Mouse (Mus musculus) B cell, adult 2 months (primary cell): ENCODE measurements around the gene Zfp69.

Experiments used
- DNase-seq, 2 experiments: peaks; one replicate each; pipeline ENCODE4 v3.0.0; 2022

The Zfp69 gene

GRCm38 (mm10) chr4:120951428-120951973 lies at the start of gene Zfp69:
TSS of gene Zfp69 (minus strand) at chr4:120951699.
- DNase-seq = peak; percentile 90 to 91

GRCm38 (mm10) chr4:121001042-121001441 lies 49.5 kb upstream of the Zfp69 start:
- peak in 1 of 2 experiments; percentile 55 for DNase-seq

GRCm38 (mm10) chr4:120995911-120996310 lies 44.4 kb upstream of the Zfp69 start:
- no peak for DNase-seq

GRCm38 (mm10) chr4:120993025-120993424 lies 41.5 kb upstream of the Zfp69 start:
- DNase-seq = peak; percentile 33 to 46

- DNase-seq = no peak
Measured at GRCm38 (mm10) chr4:120992284-120992683, 40.8 kb upstream of the Zfp69 start.

GRCm38 (mm10) chr4:120987319-120987718 lies 35.8 kb upstream of the Zfp69 start:
- DNase-seq = no peak

- DNase-seq = peak; percentile 76 to 78
Measured at GRCm38 (mm10) chr4:120986446-120986845, 34.9 kb upstream of the Zfp69 start.

GRCm38 (mm10) chr4:120978221-120978620 lies 26.7 kb upstream of the Zfp69 start:
- DNase-seq = peak; percentile 43 to 55

- DNase-seq = peak in 1 of 2 experiments; percentile 61
Measured at GRCm38 (mm10) chr4:120975428-120975734, 23.9 kb upstream of the Zfp69 start.

- peak; percentile 23 to 54 for DNase-seq
Measured at GRCm38 (mm10) chr4:120974711-120975427, 23.4 kb upstream of the Zfp69 start.

GRCm38 (mm10) chr4:120971842-120972241 lies 20.3 kb upstream of the Zfp69 start:
- no peak for DNase-seq

GRCm38 (mm10) chr4:120969382-120970146 lies 18.1 kb upstream of the Zfp69 start:
- DNase-seq = peak; percentile 43 to 48

GRCm38 (mm10) chr4:120968486-120968885 lies 17.0 kb upstream of the Zfp69 start:
- no peak for DNase-seq

GRCm38 (mm10) chr4:120955586-120955985 lies 4.1 kb upstream of the Zfp69 start:
- peak; percentile 35 to 46 for DNase-seq

GRCm38 (mm10) chr4:120953667-120954066 lies 2.2 kb upstream of the Zfp69 start:
- peak; percentile 41 to 47 for DNase-seq

- DNase-seq = no peak
Measured at GRCm38 (mm10) chr4:120953038-120953437, 1.5 kb upstream of the Zfp69 start.

GRCm38 (mm10) chr4:120952163-120952562 lies 664 bp upstream of the Zfp69 start:
- DNase-seq = peak; percentile 43 to 45

- peak in 1 of 2 experiments; percentile 32 for DNase-seq
Measured at GRCm38 (mm10) chr4:120950763-120951427, 604 bp downstream of the Zfp69 start.

GRCm38 (mm10) chr4:120948938-120949337 lies 2.6 kb downstream of the Zfp69 start:
- no peak for DNase-seq

GRCm38 (mm10) chr4:120935006-120935405 lies 16.5 kb downstream of the Zfp69 start:
- DNase-seq = no peak

GRCm38 (mm10) chr4:120930736-120931135 lies 20.8 kb downstream of the Zfp69 start:
- DNase-seq = no peak

- no peak for DNase-seq
Measured at GRCm38 (mm10) chr4:120928686-120929085, 22.8 kb downstream of the Zfp69 start.

- peak; percentile 54 to 61 for DNase-seq
Measured at GRCm38 (mm10) chr4:120925386-120925785, 26.1 kb downstream of the Zfp69 start.
